Mouse (Mus musculus): ENCODE data around the gene Tex14.
"Not testable (repeated sequence)": the region's sequence is repeated elsewhere in the genome, so short reads cannot be mapped to it uniquely, and the experiment has no call there.

GRCm38 (mm10) chr11:87442643-87443372 is 37.9 kb downstream of the Tex14 start:
- TF ChIP-seq CTCF (IDR thresholded peaks at IDR 0.05; ENCODE audit: borderline replicate concordance, control insufficient read depth, extremely low read depth, insufficient read depth, low read length, poor library complexity), result not testable (repeated sequence)
- peak; percentile 62 for TF ChIP-seq POLR2A (IDR thresholded peaks at IDR 0.05; ENCODE audit: control insufficient read depth, extremely low read depth, insufficient read depth, low read length, poor library complexity)

All from thymus, adult 2 months (tissue).